Mouse (Mus musculus) cortical plate, adult 2 months (tissue): ENCODE results near the gene B4galt1. TPM values are rescaled to one million over a fixed set of nuclear protein-coding genes. Genes with fewer than 3 reads are reported as not detected.

ENCODE experiments used
- H3K27ac ChIP-seq: fragments of 200-500 bp; 2 replicates; pipeline ENCODE4 v1.5.1; 2012; ENCODE audit warnings: low read length, control low read depth, inconsistent platforms; ENCODE audit not compliant: insufficient read depth
- H3K4me1 ChIP-seq: fragments of 200-500 bp; 2 replicates; pipeline ENCODE4 v1.6.1; 2011; ENCODE audit warnings: low read length; ENCODE audit not compliant: control insufficient read depth, insufficient read depth
- H3K4me3 ChIP-seq: fragments of 200-500 bp; 2 replicates; pipeline ENCODE4 v1.5.1; 2011; ENCODE audit warnings: mild to moderate bottlenecking, low read length, control low read depth; ENCODE audit not compliant: insufficient read depth
- CTCF ChIP-seq: fragments of 200-500 bp; IDR thresholded peaks from 2 replicates; pipeline ENCODE4 v1.5.1; 2011; ENCODE audit warnings: mild to moderate bottlenecking, control low read depth, low read length; ENCODE audit not compliant: insufficient read depth; ENCODE audit errors: extremely low read depth
- POLR2A ChIP-seq: fragments of 200-500 bp; IDR thresholded peaks from 2 replicates; pipeline ENCODE4 v1.6.1; 2011; ENCODE audit warnings: mild to moderate bottlenecking, low read length, control low read depth; ENCODE audit not compliant: insufficient read depth; ENCODE audit errors: extremely low read depth
- polyA plus RNA-seq: library from polyadenylated mRNA; depleted of rRNA; stranded (reverse); fragments of >200 nt; gene quantifications from 2 replicates; pipeline ENCODE4 v1.2.3, GENCODE M21; 2012; rRNA removed

B4galt1 gene
- polyA plus RNA-seq: 4.2 and 4.3 TPM in 2 replicates

GRCm38 (mm10) chr4:40853565-40854386 lies at the start of gene B4galt1:
Gene B4galt1, minus strand, starts transcription at chr4:40854005.
- TF ChIP-seq CTCF (no peak), POLR2A (peak; percentile 32; the same call in 1 of the 2 replicates)
- peak within 1 kb of the TSS; percentile 53 for H3K4me3 ChIP-seq
- H3K4me1 ChIP-seq: no peaks in the 10 kb centered on the region; the same call in none of the 2 replicates

GRCm38 (mm10) chr4:40900612-40901011 lies 46.8 kb upstream of the B4galt1 start:
- Histone ChIP-seq H3K4me3 (no peak overlapping the region), H3K27ac (no peak overlapping the region), H3K4me1 (no peaks in the 10 kb centered on the region)
- TF ChIP-seq CTCF: no peak
- TF ChIP-seq POLR2A: no peak

More at GRCm38 (mm10) chr4:40853565-40854386, at the start of gene B4galt1:
- peak within 1 kb of the TSS; percentile 66 for H3K27ac ChIP-seq

GRCm38 (mm10) chr4:40900071-40900470 lies 46.3 kb upstream of the B4galt1 start:
- H3K4me1 ChIP-seq: no peaks in the 10 kb centered on the region

GRCm38 (mm10) chr4:40899264-40899663 lies 45.5 kb upstream of the B4galt1 start:
- Histone ChIP-seq H3K4me1 (no peaks in the 10 kb centered on the region), H3K27ac (no peak overlapping the region), H3K4me3 (no peak overlapping the region)
- TF ChIP-seq POLR2A (no peak), CTCF (no peak)

More at GRCm38 (mm10) chr4:40900071-40900470, 46.3 kb upstream of the B4galt1 start:
- Histone ChIP-seq H3K27ac (no peak overlapping the region), H3K4me3 (no peak overlapping the region)
- TF ChIP-seq CTCF (no peak), POLR2A (no peak)

- TF ChIP-seq CTCF (no peak), POLR2A (no peak)
These were observed 44.8 kb upstream of the B4galt1 start for GRCm38 (mm10) chr4:40898476-40899044.

GRCm38 (mm10) chr4:40895646-40896045 lies 41.8 kb upstream of the B4galt1 start:
- no peaks in the 10 kb centered on the region for H3K4me1 ChIP-seq
- H3K27ac ChIP-seq: no peak overlapping the region
- no peak for TF ChIP-seq POLR2A
- no peak for TF ChIP-seq CTCF

More at GRCm38 (mm10) chr4:40898476-40899044, 44.8 kb upstream of the B4galt1 start:
- H3K4me1 ChIP-seq: no peaks in the 10 kb centered on the region
- no peak overlapping the region for H3K4me3 ChIP-seq
- no peak overlapping the region for H3K27ac ChIP-seq

GRCm38 (mm10) chr4:40895118-40895517 lies 41.3 kb upstream of the B4galt1 start:
- Histone ChIP-seq H3K4me1 (peaks cover 1% of the 10 kb centered on the region), H3K27ac (no peak overlapping the region), H3K4me3 (no peak overlapping the region)
- TF ChIP-seq POLR2A (no peak), CTCF (no peak)

More at GRCm38 (mm10) chr4:40895646-40896045, 41.8 kb upstream of the B4galt1 start:
- H3K4me3 ChIP-seq: no peak overlapping the region

GRCm38 (mm10) chr4:40891206-40891605 lies 37.4 kb upstream of the B4galt1 start:
- H3K4me1 ChIP-seq: peaks cover 5% of the 10 kb centered on the region
- H3K27ac ChIP-seq: no peak overlapping the region
- H3K4me3 ChIP-seq: no peak overlapping the region
- no peak for TF ChIP-seq CTCF
- no peak for TF ChIP-seq POLR2A

GRCm38 (mm10) chr4:40889983-40890382 lies 36.2 kb upstream of the B4galt1 start:
- Histone ChIP-seq H3K4me1 (peaks cover 5% of the 10 kb centered on the region), H3K4me3 (no peak overlapping the region), H3K27ac (no peak overlapping the region)
- TF ChIP-seq POLR2A: no peak
- TF ChIP-seq CTCF: no peak

- Histone ChIP-seq H3K27ac (no peak overlapping the region), H3K4me3 (no peak overlapping the region), H3K4me1 (peaks cover 5% of the 10 kb centered on the region)
- no peak for TF ChIP-seq POLR2A
These were observed 35.4 kb upstream of the B4galt1 start for GRCm38 (mm10) chr4:40889252-40889651.
